Mouse (Mus musculus): ENCODE results near the gene Snrnp25.

The Snrnp25 gene

DNA sequence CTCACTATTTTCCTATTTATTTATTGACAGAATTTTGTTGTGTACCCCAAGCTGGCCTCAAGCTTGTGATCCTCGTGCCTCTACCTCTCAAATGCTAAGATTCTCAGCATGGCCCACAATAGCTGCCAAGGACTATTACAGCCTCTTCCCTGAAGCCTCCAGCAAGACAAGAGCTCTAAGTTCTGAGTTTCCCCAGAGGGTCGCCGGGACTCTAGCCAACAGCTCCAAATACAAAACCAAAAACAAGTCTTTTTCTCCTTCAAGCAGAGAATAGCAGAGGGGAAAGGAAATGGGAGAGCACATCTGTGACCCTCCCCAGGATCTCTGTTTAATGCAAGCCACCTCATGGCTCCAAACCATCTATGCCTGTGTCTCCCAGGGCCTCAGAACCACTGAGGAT lies 38.8 kb downstream of the Snrnp25 start:
- DNase-seq (ENCODE audit: low spot score in 2 of 2), result no peak

DNA sequence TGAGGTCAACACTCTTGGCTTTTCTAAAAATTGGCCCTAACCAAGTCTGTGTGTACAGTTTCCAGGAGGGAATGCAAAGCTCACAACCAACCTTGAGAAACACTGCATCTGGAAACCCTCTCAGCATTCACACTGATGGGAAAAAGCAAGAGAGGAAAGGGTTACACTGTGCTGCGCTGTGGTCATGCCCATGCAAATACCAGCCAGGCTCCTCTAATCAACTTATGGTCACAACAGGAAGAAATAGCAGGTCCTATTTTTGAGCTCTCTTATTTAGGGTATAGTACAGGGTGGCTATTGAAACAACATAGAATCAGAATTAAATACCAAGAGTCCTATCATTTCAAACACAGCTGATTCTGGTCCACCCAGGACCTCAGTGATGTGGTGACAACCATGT lies 39.4 kb downstream of the Snrnp25 start:
- DNase-seq (ENCODE audit: low spot score in 2 of 2), result no peak

DNA sequence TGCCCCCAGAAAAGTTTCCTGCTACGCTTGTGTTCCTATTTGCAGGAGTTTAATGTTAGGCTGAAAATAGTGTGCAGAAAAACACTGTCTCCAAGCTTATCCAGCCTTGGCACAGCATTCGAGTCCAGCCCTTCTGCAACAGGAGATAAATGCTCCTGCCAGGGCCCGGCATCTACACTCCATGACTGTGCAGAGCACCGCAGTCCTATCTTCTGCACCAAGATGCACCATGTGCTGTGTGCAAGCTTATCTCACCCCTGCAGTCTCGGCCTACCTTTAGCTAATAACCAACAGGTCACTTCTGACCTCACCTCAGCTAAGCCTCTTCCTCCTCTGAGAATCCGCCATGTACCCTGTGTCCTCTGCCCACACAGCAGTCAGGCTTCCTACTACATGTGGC lies 40.4 kb downstream of the Snrnp25 start:
- DNase-seq (ENCODE audit: low spot score in 2 of 2), result no peak

DNA sequence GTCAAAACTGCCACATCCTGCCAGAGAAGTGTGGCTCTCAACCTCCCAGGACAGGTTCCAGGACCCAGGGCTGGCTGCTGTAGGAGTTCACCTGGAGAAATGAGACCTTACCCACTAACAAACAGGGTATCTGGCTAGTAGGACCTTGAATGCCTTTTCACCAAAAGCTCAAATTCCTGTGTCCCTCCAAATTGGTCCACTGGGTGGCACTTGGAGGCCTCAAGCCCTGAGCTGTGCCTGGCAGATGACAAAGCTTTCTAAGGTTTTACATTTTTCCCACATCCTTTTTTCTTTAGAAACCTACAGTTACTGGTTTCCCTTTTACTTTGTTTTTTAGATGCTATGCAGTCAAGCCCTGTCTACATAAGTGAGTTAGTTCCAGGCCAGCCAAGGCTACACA lies 41.9 kb downstream of the Snrnp25 start:
- no peak for DNase-seq (ENCODE audit: low spot score in 2 of 2)

DNA sequence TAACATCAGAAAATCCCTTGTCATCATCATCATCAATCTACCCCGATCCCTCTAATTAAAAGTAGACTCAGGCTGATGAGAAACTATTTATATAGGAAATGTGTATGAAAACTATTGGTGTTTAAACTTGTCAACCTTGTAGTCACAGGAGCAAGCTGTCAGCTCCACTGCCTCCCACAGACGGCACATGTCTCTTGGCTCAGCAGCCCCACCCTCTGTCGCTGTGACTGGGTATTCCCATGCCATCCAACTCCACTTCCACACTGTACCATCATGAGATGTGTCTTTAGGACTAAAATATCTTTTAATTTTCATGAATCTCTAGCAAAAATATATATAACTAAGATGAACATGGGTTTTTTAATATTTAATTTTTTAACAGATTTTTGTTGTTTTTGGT lies 43.1 kb downstream of the Snrnp25 start:
- DNase-seq (ENCODE audit: low spot score in 2 of 2), result no peak

DNA sequence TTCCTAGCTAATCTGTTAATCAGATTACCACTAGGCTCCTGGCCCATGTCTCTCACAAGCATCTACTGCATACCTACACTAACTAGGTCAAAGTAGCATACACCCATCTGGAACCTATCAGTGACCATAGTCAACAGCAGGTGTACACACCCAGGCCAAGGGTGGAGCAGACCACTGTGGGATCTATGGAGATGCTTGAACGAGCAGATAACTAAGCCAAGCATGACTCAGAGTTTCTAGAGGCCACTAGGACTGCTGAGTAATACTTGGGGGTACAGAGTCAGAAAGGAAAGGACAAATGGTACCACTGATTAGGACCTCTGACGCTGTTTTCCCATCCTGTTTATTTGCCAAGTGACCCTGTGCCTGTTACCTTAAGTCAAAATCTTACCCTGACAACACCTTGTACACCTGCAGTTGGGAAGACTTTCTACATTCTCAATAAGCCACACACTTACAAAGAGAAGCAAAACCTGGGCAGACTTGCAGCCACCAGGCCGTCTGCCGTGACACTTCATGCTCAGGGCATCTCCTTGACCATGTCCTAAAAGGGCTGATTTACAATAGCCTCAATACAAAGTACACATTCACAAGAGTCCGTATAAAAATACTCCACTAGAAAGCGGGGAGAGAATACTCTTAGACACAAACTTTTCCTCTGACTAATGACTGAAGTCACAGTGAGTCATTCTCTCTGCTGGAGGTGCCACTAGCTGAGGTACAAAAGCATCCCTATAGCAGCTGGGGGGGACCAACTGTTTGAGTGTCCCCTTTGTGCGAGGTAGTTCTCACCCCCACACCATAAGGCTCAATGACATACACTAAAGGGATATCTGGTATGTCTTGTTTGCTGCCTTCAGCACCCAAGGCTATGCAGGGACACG lies 45.9 kb downstream of the Snrnp25 start:
- DNase-seq (ENCODE audit: low spot score in 2 of 2), result no peak

DNA sequence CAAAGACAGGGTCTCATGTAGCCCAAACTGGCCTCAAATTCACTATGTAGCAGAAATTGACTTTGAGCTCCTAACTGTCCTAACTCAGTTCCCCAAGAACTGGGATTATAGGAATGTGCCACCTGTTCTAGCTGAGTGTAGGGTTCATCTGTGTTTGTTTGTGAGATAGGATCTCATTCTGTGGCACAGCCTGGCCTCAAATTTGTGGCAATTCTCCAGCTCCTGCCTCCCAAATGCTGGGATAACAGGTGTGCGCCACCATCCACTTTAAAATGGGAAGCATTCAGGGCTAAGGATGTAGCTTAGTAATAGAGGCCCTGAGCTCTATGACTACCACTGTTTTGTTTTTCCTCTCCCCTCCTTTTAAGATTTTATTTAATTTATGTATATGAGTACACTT lies 47.9 kb downstream of the Snrnp25 start:
- no peak for DNase-seq (ENCODE audit: low spot score in 2 of 2)

DNA sequence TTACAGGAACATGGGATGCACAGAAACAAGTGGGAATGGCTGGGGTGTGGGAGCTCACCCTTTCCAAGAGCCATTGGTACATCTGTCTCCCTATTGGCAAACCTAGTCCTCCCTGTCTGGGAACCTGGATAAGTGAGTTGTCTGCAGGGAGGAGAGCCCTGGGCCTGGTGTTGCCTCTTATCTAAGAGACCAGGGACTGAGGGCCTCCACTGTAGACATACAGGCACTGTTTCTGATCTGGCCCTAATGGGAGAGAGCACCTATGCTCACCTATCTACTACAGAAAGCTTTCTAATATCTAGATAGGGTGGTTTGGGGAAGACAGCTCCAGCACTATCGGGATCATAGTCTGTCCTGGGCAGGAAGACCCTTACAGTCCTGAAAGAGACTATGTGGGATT lies 50.9 kb downstream of the Snrnp25 start:
- DNase-seq (ENCODE audit: low spot score in 2 of 2), result no peak

DNA sequence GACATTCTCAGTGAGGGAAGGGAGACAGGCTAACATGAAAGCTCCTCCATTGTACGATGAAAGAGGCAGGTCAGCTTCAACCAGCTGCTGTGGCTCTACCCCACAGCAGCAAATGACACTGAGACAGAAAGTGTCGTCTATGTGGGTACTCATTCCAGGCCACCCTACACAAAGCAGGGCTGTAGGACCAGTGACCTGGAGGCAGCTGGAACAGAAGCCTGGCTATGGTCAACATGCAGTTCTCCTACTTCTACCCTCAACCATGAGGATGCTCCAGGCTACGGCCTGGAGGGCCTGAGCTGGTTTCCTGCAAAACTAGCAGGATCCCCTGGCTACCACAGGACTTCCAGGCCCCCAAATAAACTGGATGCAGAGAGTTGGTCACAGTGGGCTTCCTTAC lies 51.4 kb downstream of the Snrnp25 start:
- no peak for DNase-seq (ENCODE audit: low spot score in 2 of 2)
